Mouse (Mus musculus) brain, embryonic 14.5 days (tissue): ENCODE measurements around the gene Cela3a. TPM values are rescaled to one million over a fixed set of nuclear protein-coding genes. Genes with fewer than 3 reads are reported as not detected.
A peak's percentile ranks its signal among the peaks of the same experiment; 100 is the strongest.

Source experiments
- DNase-seq: peaks from one replicate; pipeline ENCODE4 v3.0.0-alpha.2; 2011; ENCODE audit warnings: low read depth
- CTCF ChIP-seq: fragments of 200-500 bp; IDR thresholded peaks from 2 replicates; pipeline ENCODE4 v1.5.1; 2012; ENCODE audit warnings: inconsistent platforms, mild to moderate bottlenecking, moderate library complexity, borderline replicate concordance; ENCODE audit not compliant: insufficient read depth, insufficient read length; ENCODE audit errors: extremely low read depth
- POLR2A ChIP-seq: fragments of 200-500 bp; IDR thresholded peaks from 2 replicates; pipeline ENCODE4 v1.6.1; 2012; ENCODE audit warnings: mild to moderate bottlenecking, inconsistent platforms, borderline replicate concordance; ENCODE audit not compliant: poor library complexity, insufficient read depth, insufficient read length, severe bottlenecking; ENCODE audit errors: extremely low read depth
- polyA plus RNA-seq: library from polyadenylated mRNA; depleted of rRNA; stranded (reverse); fragments of >200 nt; gene quantifications from 2 replicates; pipeline ENCODE4 v1.2.3, GENCODE M21; 2012; rRNA removed

Cela3a gene
- polyA plus RNA-seq, 1 experiment = not detected

- TF ChIP-seq POLR2A = no peak
- no peak for TF ChIP-seq CTCF
- DNase-seq = peak; percentile 19
These were observed 42.1 kb downstream of the Cela3a start for GRCm38 (mm10) chr4:137367275-137368088.

GRCm38 (mm10) chr4:137366097-137366496 lies 43.5 kb downstream of the Cela3a start:
- no peak for TF ChIP-seq POLR2A
- DNase-seq = no peak

- TF ChIP-seq POLR2A (no peak), CTCF (no peak)
- DNase-seq = no peak
These were observed 44.1 kb downstream of the Cela3a start for GRCm38 (mm10) chr4:137365356-137366062.

GRCm38 (mm10) chr4:137364826-137365225 lies 44.8 kb downstream of the Cela3a start:
- no peak for DNase-seq
- TF ChIP-seq POLR2A (no peak), CTCF (no peak)

- TF ChIP-seq POLR2A (no peak), CTCF (no peak)
- no peak for DNase-seq
These were observed 48.6 kb downstream of the Cela3a start for GRCm38 (mm10) chr4:137360996-137361395.

GRCm38 (mm10) chr4:137358291-137359002 lies 51.1 kb downstream of the Cela3a start:
- no peak for DNase-seq
- TF ChIP-seq CTCF = no peak
- no peak for TF ChIP-seq POLR2A

GRCm38 (mm10) chr4:137357517-137358254 lies 51.9 kb downstream of the Cela3a start, which contains the start of gene Cdc42:
Cdc42 (minus strand) TSS chr4:137357720.
- TF ChIP-seq CTCF (no peak), POLR2A (peak; percentile 99)
- DNase-seq = peak; percentile 99

- peak; percentile 79 for DNase-seq
- TF ChIP-seq CTCF = no peak
- no peak for TF ChIP-seq POLR2A
These were observed 52.7 kb downstream of the Cela3a start for GRCm38 (mm10) chr4:137356674-137357510.

Other genes with a start within 250 kb of the Cela3a start
- 2.1 and 4.6 TPM in 2 replicates for gene Wnt4, start 132.3 kb downstream of the Cela3a start, polyA plus RNA-seq
- 402 and 445 TPM in 2 replicates for gene Cdc42, start 52.1 kb downstream of the Cela3a start, polyA plus RNA-seq
- gene Cela3b, start 20.7 kb upstream of the Cela3a start, polyA plus RNA-seq = 0.10 TPM in 1 of 2 replicates, not detected in the other
- gene 1700013G24Rik, start 43.5 kb upstream of the Cela3a start, polyA plus RNA-seq = not detected in 2 replicates
- 3.9 and 16.9 TPM in 2 replicates for gene Hspg2, start 59.0 kb upstream of the Cela3a start, polyA plus RNA-seq
- not detected in 2 replicates for gene Ldlrad2, start 164.8 kb upstream of the Cela3a start, polyA plus RNA-seq
- 134 and 146 TPM in 2 replicates for gene Usp48, start 184.0 kb upstream of the Cela3a start, polyA plus RNA-seq